Mouse (Mus musculus) spleen, adult 18-20 months (tissue): ENCODE measurements at regions not wholly inside any gene's neighbourhood (a gene's known extent, or its start where the extent isn't known, plus 50 kb on each side); places are given as distances from the start of the nearest gene placed in this dataset.

Experiments
- DNase-seq, 2 experiments: peaks; one replicate each; pipeline ENCODE4 v3.0.0; 2022; ENCODE audit warnings: mixed read lengths in 2 of 2

GRCm38 (mm10) chr13:25857096-25857495 lies 586.8 kb upstream of the Nrsn1 start:
- DNase-seq: no peak

GRCm38 (mm10) chr13:25856549-25856948 lies 586.2 kb upstream of the Nrsn1 start:
- no peak for DNase-seq

- no peak for DNase-seq
Observed at GRCm38 (mm10) chr13:25848156-25848555, 577.9 kb upstream of the Nrsn1 start.

- DNase-seq: no peak
Observed at GRCm38 (mm10) chr13:25838237-25838636, 567.9 kb upstream of the Nrsn1 start.

DNA sequence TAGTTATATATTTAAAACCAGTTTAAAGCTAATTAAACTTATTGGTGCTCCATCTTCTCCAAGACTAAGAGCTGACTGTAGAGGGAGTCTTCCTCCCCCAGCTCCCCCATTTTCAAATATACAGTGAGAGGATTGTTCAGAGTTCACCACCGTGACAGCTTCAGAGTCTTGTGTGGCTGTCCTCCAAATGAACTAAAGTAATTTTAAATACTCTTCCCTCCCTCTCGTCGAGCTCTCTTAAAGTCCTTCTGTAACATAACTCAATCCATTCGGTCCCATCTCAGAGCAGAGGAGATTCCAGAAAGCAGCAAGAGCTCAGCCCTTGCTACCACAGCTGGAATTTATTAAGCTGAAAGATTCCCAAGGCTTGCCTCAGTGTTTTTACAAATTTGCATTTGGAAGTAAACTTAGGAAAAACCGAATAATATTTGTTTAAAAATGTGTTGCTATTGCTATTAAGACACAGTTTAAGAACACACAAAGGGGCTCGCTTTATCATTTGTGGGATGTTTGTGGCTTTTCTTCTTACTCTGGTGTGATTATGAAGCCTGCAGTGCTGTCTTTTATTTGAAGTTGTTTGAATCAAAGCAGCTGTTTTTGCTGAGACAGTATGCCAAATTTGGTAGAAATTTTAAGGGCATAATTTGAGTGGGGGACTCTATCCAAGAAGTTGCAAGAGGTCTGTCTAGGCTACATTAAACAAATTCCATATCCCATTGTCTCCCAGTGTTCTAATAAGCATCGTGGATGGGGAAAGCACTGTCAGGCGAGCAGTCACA lies 559.0 kb upstream of the Nrsn1 start:
- no peak for DNase-seq

GRCm38 (mm10) chr13:25808564-25809253 lies 538.4 kb upstream of the Nrsn1 start:
- DNase-seq: no peak

DNA sequence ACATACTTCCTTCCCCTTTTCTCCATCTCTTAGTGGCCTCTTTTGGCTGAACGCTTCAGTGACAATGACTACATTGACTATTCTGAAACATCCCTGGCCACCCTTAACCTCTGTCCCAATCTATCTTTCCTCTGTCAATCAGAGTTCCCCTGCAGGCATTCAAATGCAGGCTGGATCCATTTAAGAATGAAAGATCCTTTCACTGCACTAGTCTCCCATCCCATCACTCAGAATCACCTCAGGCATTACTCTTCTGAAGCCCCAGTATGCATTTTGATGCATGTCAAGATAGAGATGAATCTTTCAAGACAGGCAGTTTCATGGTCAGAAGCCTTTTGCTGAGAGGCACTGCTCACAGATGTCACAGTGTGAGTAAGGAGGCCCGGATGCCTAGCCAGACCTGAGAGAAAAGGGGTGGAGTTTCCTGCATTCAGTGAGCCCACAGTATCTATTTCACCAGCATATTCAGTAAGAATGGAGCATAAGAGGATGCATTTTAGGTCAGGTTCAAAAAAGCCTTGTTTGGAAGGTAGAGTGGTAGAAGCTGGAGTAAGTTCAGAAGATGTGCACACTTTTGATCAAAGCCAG lies 523.0 kb upstream of the Nrsn1 start:
- DNase-seq: no peak

DNA sequence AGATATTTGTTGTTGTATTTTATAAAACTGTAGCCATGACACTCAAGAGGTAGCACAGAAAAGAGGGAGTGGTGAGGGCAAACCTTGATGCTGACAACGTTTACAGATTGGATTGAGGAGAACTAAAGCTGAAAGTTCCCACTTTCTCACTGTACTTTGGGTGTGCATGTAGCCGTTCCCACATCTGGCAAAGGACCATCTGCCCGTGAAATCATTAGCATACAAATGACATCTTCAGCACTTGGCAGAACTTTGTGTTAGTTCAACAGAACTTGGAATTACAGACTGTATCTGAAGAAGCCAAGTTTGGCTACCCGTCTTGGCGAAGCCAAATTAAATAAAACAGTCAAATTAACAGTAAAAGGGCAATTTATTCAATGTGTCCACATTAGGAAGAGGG lies 510.9 kb upstream of the Nrsn1 start:
- DNase-seq: no peak

DNA sequence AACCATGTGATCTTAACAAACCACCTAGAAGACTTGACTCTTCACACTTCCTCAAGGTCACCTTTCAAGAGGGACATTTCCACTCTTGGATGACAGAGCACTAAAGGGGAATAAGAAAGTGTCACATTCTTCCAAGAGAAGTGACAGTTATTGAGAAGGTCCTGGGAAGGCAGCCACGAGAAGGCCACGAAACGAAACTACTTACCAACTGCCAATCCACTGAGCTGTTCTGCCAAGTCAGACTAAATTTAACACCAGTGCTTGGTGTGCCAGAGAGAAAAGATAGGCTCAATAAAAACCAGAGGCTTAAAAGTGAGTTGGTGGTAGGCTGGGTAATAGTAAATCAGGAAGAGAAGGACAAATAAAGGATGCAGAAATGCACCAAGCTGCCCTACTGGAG lies 507.4 kb upstream of the Nrsn1 start:
- DNase-seq: no peak

DNA sequence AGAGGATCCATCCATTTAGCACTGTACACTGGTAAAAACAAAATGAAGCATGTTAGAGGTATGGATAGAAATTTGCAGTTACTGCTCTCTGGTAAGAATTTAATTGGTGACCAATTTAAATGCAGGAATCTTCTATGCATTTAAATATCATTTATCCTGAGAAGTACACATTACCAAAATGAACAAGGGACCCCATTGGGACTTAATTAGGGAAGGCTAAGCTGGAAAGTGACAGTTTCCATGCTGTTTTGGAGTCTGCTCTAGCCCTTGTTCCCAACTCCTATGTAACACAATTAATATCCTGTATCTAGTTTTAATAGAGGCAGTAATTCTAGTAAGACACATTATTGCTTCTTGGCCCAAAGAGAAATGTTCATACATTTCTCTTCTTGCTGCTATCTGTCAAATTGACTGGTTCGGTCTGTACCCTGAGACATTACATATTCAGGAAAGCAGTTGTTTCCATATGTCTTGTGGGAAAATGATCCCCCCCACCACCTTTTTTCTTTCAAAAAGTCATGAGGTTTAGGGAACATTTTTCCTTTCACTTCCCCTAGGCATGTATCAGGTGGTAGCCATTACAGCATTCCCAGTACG lies 504.4 kb upstream of the Nrsn1 start:
- no peak for DNase-seq

GRCm38 (mm10) chr13:25754515-25755105 lies 484.3 kb upstream of the Nrsn1 start:
- no peak for DNase-seq

DNA sequence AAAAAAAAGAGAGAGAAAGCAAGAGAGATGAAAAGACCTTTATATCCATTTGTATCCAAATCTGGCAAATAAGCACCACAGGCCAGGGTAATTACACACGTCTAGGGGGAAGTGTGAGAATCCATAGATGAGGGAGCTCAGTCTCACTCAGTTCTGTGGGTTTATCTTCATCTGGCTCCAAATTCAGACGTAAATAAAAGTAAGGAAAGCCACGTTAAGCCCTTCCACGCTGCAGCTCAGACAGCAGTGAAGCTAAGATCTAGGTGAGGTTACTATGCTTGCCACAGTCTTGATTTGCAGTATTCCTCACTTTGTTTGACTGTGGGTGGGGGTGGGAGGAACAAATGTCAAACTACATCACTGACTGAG lies 481.1 kb upstream of the Nrsn1 start:
- no peak for DNase-seq

DNA sequence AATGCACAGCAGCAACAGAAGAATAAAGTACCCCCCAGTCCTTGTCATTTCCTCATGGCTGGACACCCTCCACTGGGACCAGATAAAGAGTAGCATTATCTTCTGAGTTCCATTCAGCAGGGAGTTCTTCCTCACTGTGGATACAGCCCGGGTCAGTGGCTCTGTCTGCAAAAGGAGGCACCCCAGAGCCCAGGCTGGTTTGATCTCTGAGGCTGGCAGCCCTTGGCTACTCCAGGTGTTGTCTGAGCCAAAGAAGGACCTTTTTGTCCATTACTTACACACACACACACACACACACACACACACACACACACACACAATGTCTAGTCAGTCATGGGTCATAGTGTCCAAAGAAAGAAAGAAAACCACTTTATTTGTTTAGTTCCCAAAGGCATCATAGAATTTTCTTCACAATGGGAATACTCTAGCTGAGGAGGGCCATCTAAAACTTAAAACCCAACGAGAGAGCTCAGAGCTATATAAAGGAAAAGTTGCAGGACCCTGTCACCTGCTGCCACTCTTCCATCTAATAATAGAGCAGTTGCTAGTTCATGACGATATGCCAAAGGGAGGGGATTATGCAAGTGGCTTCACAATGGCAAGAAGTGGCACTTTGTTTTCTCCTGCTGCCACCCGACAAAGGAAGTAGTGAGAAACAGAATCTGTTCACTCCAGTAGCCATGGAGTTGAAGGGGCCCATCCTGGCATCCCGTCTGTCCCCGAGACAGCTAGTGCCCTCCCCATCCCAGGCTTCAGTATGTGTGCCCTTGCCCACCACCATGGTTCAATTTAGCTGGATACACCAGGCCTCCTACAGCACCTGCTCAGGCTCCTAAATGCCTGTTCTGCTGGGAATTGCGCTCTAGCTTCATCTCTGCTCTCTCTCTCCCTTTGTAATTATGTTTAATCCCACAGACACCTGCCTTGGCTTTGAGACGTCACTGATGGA lies 480.4 kb upstream of the Nrsn1 start:
- no peak for DNase-seq

GRCm38 (mm10) chr13:25738601-25739000 lies 468.3 kb upstream of the Nrsn1 start:
- DNase-seq: no peak

- no peak for DNase-seq
Observed at GRCm38 (mm10) chr13:25729327-25729892, 459.1 kb upstream of the Nrsn1 start.

DNA sequence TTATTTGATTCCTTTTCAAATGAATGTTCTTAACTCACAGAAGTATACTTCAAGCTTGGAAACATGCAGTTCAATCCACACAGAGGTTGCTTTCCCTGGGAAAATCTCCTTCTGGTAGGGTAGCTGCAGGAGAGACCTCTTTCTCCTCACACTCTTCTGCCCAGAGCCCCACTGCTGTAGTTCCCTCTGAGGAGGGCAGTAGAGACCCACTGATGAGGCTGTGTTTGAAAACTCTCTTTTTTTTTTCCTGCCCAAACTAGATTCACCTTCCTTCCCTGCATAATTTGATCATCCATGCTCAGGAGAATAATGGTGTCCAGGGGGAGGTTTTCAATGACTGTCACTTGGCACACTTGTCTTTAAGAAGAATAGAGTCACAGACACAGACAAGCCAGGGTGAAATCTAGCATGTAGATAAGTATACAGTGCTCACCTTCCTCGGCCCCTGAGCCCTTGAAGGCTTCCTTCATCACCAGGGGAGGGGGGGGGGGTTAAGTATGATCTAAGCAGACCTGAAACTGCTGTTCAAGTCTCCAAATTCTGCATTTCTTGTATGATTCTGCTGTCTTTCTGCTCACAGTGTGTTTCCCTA lies 457.3 kb upstream of the Nrsn1 start:
- DNase-seq: no peak

DNA sequence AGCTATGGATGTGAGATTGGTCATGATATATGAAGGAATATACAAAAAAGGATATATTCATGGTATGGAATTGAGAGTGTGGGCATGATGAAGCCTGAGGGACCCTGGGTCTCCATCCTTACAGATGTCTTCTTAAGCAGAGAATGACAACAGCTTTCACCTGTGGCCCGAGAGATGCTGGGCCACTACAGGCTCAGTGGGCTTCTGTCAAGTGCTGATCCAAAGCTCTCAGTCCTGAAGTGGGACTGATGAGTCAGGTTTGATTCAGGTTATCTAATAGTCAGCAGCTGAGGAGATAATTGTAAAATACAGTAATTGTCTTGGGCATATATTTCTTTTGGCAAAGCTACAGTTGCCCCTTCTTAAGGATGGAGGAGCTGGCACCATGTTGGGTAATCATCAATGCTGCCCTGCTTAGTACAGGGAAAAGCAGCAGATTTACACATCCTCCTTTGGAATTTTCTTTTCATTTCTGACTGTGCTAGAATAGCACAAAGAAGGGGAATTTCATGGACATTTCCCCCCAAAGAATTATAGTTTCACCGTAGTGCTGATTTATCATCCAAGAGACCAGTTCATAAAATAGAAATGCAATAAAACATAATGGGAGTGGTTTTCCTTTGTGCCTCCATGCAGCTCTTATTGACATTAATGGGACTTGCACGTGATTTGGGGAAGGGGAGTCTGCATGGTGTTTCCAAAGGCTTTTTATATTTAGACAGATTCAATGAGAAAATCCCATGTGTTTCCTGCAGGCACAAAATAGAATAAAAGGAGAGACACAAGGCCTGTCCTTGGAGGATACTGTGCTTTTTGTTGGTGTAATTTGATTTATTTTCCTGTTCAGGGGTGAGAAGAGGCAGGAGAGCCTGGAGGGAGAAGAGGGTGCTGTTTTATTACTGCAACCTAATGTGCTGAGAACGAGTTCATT lies 452.6 kb upstream of the Nrsn1 start:
- DNase-seq: no peak

DNA sequence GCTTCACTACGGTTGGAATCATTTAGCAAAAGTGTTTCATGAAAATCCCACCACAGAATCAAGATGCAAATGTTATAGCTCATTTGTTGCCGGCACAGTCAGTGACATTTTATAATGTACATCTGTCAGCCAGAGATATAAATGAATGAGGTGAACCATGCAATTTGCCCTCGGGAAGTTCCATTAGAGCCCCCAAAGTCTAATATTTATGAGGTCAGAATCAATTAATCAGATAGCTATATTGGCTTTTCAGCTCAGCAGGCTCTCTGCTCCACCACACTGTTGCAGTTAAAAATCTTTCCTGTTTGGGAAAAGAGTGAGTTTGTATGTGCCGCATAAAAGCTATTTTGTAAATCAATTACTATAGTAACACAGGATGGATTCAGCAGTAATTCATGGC lies 430.7 kb upstream of the Nrsn1 start:
- no peak for DNase-seq

- no peak for DNase-seq
Observed at GRCm38 (mm10) chr13:25695956-25696355, 425.7 kb upstream of the Nrsn1 start.

GRCm38 (mm10) chr13:25695017-25695604 lies 424.8 kb upstream of the Nrsn1 start:
- DNase-seq: no peak
